Mouse (Mus musculus) mature B cell (primary cell): ENCODE results near the gene Ppp1cc.
"Not testable (repeated sequence)": the region's sequence is repeated elsewhere in the genome, so short reads cannot be mapped to it uniquely, and the experiment has no call there.

Experiments used
- in situ Hi-C: fragments of 300-500 bp; cut with MboI; formaldehyde crosslinking; loops from 2 replicates; pipeline ENCODE4 v1.14.3; 2019

The Ppp1cc gene

GRCm38 (mm10) chr5:122212125-122212524 lies 54.0 kb downstream of the Ppp1cc start:
- in situ Hi-C loops, result no loop called here

- in situ Hi-C loops, result not testable (repeated sequence)
These were observed 54.7 kb downstream of the Ppp1cc start for GRCm38 (mm10) chr5:122212820-122213219.

GRCm38 (mm10) chr5:122213861-122214260 lies 55.8 kb downstream of the Ppp1cc start:
- in situ Hi-C loops, result no loop called here

- in situ Hi-C loops, result no loop called here
These were observed 59.6 kb downstream of the Ppp1cc start for GRCm38 (mm10) chr5:122217636-122218035.

- in situ Hi-C loops, result no loop called here
These were observed 60.2 kb downstream of the Ppp1cc start for GRCm38 (mm10) chr5:122218109-122218905.

GRCm38 (mm10) chr5:122218928-122219327 lies 60.9 kb downstream of the Ppp1cc start:
- in situ Hi-C loops, result no loop called here

GRCm38 (mm10) chr5:122219655-122220629 lies 61.9 kb downstream of the Ppp1cc start:
- in situ Hi-C loops, result loop anchor here (5.0 kb wide), 1 partner anchor 42 kb away; the partner anchor contains the start of gene Tctn1

GRCm38 (mm10) chr5:122221085-122221484 lies 63.0 kb downstream of the Ppp1cc start:
- in situ Hi-C loops, result loop anchor here (5.0 kb wide), 1 partner anchor 41 kb away; the partner anchor contains the start of gene Tctn1

- in situ Hi-C loops, result loop anchor here (5.0 kb wide), 1 partner anchor 38 kb away; the partner anchor contains the start of gene Tctn1
These were observed 66.2 kb downstream of the Ppp1cc start for GRCm38 (mm10) chr5:122224291-122224690.
